Mouse (Mus musculus): ENCODE data around the gene Mmgt2. TPM values are rescaled to one million over a fixed set of nuclear protein-coding genes. Genes with fewer than 3 reads are reported as not detected.
A peak's percentile ranks its signal among the peaks of the same experiment; 100 is the strongest.

Gene Mmgt2
- total RNA-seq, 2 experiments from 2014 or later = 10.8 to 15.8 TPM

DNA sequence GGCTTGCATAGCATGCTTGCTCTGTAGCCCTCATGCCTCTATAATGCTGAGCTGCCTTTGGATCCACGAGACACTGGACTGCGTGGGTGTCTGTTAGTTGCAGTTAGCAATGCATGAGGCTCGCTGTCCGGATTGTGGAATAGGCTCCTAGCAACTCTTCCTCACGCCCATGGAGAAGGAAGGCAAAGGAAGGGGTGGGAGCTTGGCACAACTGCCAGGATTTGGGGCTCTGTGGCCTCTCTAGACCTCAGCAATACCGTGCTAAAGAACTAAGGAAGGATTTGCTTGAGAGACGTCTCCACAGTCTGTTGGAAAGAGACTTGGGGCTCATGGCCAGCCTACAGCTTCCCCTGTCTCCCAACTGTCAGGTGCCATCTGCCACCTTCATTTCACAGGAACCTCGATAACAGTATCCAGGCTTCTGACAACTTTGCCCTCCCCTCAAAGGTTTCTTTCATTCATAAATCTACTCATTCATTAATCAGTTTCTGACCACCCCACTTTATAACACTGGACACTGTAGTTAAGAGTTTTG is 33.5 kb upstream of the Mmgt2 start:
- intact Hi-C loops (cut with DNase I) = no loop called here

DNA sequence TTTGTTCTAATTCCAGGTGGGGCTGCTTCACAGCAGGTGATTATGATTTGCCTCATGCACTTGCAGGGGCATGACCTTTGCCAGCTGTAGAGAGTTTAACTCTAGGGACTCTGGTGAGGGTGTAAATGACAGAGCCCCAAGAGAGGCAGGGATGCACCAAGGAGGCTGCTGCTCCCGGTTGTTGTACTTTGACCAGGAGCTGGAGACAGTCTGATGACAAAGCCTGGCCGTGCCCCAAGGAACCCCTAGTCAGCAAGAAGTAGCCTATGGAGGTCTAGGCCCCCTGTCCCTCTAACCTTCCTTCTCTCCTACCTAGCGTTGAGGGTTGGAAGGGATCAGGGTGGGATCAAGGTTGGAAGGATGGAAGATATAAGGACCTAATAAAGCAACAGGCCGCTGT is 33.0 kb upstream of the Mmgt2 start:
- intact Hi-C loops (cut with DNase I) = no loop called here
- no peak for DNase-seq

More for the DNA sequence above, 33.5 kb upstream of the Mmgt2 start:
- DNase-seq = no peak

DNA sequence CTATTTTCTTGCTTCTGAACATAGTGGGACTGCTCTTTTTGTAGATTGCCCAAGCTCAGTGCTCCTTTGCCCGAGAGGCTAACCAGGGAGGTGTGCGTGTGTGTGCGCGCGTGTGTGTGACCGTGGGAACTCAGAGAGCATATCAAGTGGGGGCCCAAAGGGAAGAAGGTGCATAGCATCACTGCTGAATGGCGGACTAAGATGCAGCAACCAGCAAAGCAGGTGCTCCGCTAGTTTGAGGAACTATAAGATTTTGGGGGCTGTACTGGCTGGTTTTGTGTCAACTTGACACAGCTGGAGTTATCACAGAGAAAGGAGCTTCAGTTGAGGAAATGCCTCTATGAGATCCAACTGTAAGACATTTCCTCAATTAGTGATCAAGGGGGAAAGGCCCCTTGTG is 27.4 kb upstream of the Mmgt2 start:
- intact Hi-C loops (cut with DNase I) = no loop called here
- no peak for DNase-seq

DNA sequence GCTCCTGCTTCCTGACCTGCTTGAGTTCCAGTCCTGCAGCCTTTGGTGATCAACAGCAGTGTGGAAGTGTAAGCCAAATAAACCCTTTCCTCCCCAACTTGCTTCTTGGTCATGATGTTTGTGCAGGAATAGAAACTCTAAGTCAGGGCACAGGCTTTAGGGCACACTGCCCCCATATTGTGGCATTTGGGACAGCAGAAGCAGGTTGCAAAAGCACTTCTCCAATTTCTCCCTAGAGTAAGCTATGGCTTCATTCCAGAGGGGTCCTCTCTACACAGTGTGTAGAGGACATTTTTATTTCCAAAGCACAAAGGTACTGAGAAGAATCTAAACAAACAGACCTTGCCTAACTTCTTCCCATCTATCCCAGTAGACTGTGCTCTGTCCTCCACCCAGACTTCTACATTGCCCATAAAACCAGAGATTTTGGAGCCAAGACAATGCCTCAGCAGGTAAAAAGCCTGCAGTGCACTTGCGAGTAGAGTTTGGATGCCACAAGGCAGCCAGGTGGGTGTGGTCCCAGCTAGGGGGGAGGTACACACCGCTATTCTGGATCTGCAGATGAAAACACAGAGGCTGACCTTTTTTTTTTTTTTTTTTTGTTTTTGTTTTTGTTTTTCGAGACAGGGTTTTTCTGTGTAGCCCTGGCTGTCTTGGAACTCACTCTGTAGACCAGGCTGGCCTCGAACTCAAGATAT is 26.7 kb upstream of the Mmgt2 start:
- intact Hi-C loops (cut with DNase I) = no loop called here

DNA sequence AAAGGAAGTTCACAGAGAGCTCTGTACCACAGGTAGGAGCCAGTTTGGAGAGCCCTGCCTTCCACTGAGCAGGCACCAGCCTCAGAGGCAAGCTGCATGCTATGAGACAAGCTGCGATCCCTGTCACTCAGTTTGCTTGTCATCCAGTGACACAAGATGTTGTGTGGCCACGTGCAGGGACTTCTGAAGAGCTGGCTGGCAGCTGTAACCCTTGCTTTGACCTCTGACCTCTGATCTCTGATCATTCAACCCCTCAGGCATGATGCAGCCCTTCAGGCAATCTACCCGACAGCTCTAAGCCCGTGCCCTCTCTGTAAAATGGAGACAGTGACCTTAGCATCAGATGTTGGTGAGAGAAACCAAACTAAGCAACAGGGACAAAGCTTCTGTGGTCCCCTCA is 25.6 kb upstream of the Mmgt2 start:
- DNase-seq = no peak
- intact Hi-C loops (cut with DNase I) = no loop called here

More for the DNA sequence above, 26.7 kb upstream of the Mmgt2 start:
- DNase-seq = no peak

DNA sequence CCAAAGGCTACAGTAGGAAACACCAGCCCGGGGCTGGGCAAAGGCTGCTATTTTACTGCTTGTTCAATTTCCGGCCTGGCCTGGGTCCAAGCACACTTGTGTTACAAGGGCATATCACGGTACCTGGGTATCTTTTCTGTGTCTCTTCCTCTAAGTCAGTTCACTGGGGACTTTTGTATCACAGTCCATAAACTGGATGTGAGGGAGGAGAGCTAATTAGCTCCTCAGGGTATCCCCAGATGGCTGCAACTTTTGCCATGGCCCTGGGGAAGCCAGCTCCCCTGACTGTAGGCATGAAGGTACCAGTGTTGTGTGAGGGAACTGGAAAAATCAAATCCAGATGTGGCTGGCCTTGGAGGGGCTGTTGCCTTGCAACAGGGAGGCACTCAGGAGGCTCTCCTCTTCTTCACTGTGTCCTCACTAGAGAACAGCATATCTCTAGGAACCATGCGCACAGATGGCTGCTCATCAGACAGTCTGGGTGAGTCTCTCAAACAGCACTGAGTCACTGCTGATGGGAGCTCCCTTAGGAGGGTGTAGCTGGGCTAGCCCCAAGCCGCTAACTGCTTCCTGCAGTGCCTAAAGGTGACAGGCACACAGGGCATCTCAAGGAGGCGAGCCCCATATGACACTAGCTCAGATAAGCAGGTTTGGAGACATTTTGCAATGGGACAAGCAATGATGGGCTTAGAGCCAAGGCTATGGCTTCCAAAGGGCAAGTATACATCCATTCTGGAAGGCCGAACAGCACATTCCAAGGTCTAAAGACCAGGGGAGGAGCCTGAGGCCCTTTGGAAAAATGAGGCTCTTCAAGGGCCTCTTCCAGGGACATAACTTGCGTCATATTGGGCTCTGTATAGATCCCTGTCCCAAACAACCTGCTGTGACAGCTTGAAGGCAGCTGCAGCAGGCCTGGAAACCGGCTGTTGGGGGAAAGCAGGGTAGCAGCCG is 23.8 kb upstream of the Mmgt2 start:
- intact Hi-C loops (cut with DNase I) = no loop called here
- DNase-seq = peak; percentile 71 to 72

DNA sequence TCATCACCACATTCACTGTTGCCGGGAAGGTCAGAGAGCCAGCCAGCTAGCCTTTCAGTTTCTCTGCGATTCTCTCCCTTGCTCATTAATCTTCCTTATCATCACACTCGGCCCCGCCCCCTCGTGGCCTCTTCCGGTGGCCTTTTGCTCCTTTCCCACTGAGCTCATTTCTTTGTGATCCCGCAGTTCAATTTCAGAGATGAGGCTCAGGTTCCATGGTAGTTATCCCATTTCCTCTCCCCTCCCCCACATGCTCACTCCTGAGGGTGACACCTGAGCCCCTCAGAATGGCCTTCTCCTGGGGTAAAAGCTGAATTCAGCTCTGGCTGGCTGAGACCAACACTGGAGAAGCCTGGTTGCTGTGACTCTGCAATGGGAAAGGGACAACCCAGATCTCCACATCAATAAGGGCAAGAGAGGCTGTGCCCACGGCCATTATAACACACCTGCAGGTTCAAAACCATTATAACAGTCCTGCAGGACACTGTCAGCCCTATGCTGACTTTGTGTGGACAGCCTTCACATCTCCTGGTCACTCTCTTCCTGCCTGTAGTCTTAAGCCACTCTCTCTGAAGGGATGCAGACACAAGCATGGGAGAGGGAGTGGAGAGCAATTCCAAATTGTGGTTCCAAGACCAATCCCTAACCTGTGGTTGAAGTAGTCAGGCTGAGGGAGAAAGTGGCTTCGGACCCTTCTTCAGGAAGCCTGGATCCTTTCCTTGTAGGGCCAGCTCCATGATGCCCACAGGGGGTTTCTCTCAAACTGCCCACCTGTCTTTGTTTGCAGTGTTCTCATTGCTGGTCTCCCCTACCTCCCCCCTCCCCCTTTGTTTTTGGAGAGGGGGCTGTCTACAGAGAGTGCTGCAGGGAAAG is 18.9 kb upstream of the Mmgt2 start:
- intact Hi-C loops (cut with DNase I) = loop anchor here (2.0 kb wide), 1 partner anchor 17 kb away; no protein-coding TSS in a partner anchor
- no peak for DNase-seq

DNA sequence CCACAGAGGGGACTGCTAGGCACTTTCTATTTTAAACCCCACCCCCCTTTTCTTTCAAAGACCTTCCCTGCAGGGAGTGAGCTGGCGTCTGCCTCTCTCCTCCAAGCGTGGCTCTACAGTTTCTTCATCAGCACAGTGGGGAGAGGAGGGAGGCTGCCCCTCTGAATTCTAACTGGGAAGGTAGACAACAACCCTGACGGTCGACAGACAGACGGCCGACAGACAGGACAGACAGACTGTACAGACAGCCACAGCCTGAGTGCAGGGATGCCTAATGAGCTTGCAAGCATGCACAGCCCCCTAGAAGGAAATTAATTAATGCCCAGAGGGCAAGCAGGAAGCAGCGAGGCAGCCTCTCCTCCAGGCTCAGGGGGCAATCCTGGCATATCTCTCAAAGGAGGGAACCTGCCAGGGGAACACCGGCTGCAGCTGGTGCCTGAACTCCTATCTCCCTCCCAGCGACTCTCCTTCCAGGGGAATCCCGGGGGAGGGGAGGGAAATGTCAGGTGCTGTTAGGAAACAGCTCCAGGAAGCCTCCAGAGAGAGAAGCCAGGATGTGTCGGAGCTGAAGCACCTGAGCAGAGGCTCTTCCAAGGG is 18.1 kb upstream of the Mmgt2 start:
- intact Hi-C loops (cut with DNase I) = no loop called here
- no peak for DNase-seq

DNA sequence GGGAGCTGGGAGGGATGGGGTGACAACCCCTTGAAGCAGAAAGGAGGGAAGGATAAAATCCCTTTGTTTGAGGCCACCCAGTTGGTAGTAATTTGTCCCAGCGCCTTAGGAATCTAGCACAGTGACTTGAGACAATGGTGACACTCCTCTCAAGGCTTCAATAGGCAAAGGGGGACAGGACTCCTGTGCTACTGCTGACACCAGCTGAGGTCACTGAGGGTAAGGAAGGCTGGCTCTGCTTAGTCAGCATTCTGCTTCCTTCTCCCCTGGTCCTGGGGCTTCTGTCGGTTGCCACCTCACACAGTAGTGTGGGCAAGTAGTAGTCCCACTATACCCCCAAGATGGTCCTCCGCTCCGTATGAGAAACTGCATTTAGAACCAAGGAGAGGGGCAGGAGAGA is 17.3 kb upstream of the Mmgt2 start:
- intact Hi-C loops (cut with DNase I) = no loop called here
- no peak for DNase-seq

DNA sequence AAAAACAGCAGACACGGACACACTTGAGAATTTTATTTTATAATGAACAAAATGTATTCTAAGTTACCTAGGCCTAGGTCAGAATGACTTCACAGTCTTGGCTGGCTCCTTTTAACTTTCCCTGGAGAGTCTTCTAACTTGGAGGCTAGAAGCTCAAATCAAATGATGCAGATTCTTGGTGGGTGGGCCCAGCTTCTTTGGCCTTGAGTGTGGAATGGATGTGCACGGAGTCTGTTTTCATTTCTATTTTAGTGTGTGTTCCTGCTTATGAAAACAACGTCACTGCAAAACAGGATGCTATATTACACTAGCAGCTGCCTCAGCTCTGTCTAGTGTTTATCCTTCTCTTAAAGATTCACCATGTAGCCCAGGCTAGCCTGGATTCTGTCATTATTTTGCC is 13.1 kb upstream of the Mmgt2 start:
- DNase-seq = peak; percentile 64 to 68
- intact Hi-C loops (cut with DNase I) = no loop called here

DNA sequence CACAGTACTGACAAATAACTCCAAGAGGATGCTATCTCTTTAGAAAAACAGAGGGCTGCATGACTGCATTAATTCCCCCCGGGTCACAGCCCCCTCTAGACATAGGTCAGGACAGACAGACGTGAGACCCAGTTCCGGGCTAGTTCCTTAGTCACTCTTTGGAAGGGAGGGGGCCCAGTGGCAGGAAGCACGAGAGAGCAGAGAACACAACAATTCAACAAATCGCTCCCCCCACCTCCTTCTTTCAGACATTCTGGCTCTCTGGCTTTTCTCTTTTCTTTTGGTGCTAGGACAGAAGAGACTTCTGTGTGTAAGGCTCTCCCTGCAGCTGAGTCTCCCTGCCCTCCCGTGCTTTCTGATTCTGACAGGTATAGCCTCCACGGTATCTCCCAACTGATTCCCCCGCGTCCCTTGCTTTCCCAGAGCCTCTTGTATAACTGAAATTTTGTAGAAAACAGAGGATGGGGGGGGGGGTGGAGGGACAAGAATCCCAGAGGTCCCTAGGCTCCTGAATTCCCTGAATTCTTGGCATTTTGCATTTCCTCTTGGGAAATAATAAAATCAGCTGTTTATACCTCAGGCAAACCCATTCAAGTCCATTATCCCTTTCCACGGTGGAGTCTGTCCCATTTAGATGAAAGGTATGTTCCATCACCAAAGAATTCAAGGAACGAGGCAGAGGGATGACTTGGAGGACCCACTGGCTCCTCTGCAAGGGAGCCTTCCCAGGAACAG is 12.2 kb upstream of the Mmgt2 start:
- intact Hi-C loops (cut with DNase I) = no loop called here

DNA sequence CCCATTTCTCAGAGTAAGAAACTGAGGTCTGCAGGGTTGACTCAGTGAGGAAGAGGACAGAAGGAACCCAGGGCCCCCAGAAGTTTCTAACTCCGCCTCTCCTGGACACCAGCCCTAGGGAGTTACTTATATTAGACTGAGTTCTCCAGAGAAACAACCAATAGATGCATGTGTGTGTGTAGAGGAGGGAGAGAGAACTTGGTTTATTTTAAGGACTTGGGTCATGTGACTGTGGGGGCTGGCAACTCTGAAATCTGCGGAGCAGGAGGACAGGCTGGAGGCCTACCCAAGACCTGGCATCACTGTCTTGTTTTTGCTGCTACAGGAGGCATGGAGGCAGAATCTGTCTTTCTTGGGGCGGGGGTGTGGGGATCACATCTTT is 11.6 kb upstream of the Mmgt2 start:
- intact Hi-C loops (cut with DNase I) = no loop called here
- DNase-seq = peak; percentile 62 to 71

More for the DNA sequence above, 12.2 kb upstream of the Mmgt2 start:
- peak in 1 of 2 experiments; percentile 36 for DNase-seq

DNA sequence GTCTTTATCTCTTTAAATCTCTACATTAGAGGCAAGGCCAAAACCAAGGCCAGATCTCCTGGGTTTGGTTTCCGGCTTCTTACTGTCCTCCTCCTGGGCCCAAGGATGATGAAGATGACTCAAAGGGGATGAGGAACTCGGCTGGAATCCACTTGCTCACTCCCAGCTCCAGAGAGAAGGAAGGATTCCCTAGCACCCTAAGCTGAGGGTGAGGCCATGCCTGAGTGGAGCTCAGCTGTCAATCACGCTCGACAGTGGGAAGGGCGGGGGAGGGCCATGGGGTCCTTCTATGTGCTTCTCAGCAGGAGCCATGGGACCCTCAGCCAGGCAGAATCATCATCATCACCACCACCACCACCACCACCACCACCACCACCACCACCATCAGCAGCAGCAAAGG is 11.1 kb upstream of the Mmgt2 start:
- intact Hi-C loops (cut with DNase I) = no loop called here
- no peak for DNase-seq

DNA sequence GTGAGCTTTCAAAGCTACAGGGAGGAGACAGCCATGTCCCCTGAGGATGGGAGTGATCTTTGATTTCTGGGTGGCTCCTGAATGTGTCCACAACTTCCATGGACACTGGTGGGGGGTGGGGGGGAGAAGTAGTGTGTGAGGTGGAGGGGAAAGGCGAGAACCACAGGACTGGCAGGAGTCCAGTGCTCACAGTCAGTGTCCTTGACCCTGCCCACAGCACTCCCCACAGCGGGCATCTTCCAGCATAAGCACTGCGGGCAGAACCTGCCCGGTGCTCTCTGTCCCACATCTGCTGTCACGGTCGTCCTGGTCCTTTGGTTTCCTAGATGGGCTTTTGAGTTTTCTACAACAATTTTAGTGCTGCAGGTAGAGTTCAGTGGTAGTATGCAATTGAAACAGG is 10.7 kb upstream of the Mmgt2 start:
- DNase-seq = no peak
- intact Hi-C loops (cut with DNase I) = no loop called here

DNA sequence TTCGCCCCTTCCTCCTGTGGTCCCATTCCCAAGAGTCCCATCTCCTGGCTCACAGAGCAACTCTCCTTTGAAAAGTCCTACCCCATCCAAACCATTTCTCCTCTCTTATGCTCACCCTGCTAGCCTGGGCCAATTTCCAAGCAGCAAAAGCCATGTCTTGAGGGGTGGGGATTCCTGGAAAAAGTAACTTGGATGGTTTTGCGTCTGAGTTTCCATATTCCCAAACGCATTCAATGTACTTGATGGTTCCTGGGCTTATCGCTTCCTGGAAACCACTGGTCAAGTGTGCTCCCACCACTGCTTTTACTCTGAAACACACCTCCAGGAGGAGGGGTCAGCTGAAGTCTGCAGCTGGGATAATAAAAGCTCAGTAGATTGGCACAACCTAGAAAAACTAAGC is 10.1 kb upstream of the Mmgt2 start:
- intact Hi-C loops (cut with DNase I) = no loop called here
- no peak for DNase-seq

DNA sequence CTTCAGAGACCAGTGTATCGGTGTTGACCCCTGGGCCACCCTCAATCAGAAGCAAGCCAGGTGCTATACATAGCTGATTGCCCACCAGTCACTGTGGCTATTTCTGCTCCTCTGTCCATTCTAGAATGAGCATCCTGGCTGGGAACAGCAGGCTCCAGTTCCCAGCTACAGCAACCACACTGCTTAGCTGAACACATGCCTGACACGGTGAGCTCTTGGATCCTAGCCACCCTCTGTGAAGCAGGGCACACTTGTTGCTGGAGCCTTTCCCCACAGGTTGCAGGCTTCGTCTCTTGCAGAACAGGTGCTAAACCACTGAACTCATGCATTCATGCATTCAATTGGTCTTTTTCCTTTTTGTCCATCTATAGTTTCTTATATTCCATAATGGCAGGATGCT is 8.1 kb upstream of the Mmgt2 start:
- intact Hi-C loops (cut with DNase I) = no loop called here
- DNase-seq = peak; percentile 45 to 58

DNA sequence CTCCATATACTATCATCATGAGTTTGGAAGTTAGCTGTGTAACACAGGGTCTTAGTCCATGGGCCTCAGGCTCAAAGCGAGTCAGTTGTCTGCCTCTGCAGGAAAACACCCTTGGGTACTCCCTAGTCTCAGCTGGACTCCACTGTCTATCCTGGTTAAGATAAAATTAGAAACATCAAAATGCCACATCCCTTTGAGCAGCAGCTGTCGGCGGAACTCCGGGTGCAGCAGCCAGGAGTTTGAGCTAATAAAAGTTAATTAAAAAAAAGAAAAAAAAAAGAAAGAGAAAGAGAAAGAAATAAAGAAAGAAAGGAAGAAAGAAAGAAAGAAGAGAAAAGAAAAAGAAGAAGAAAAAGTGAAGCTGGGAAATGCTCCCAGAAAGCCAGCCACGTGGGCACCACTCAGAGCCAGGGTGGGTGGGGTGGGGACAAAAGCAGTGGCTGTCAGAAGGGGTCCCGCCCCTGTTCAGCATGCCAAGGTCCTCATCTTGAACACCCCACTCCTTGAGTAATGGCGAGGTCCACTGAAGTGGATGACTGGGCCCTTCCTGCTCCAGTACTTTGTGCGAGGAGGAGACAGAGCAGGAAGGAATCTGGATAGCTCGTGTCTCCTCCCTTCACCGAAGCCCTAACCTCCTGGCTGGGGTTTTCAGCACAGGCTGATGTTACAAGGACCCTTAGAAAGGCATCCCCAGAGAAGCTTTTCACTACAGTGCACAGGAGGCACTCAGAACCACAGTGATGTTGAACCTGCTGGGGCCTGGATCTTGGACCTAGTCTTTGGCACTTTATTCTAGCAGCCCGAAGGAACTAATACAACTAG is 6.2 kb upstream of the Mmgt2 start:
- intact Hi-C loops (cut with DNase I) = no loop called here
- DNase-seq = peak in 1 of 2 experiments; percentile 24

DNA sequence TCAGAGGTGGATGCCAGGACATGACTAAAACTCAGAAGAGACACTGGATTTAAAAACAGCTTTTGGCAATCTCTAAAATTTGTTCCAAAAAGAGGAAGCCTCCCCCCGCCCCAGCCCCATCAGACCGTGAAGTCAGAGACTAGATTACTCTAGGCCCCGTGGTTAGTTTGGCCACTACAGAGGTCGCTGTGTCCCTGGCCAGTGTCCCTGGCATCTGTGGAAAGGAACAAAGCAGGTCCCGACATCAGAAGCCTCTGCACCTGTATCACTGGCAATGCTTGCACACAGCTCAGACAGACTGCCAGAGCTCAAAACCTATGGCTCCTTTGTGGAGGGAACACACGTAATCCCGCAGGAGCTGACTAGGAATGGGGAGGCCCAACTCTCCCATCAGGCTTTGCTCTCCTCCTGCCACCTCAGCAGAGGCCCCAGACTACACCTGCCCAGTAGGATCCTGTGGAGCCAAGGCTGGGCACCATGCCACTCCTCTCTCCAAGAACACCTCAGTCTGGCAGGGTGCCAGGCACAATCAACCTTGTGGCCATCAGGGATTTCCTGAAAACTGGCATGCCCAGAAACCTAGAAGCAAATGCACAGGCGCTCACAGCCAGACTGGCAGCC is 5.3 kb upstream of the Mmgt2 start:
- intact Hi-C loops (cut with DNase I) = no loop called here
- peak; percentile 69 for DNase-seq

Data from heart, postnatal 10 days (tissue).